Mouse (Mus musculus) erythroblast, embryonic 14.5 days (primary cell): Measurements from ENCODE around the gene Prr12. TPM values are rescaled to one million over a fixed set of nuclear protein-coding genes. Genes with fewer than 3 reads are reported as not detected.

Experiments used
- H3K27me3 ChIP-seq: 2 replicates; pipeline ENCODE4 v1.6.1; 2012; ENCODE audit warnings: inconsistent platforms; ENCODE audit not compliant: control insufficient read depth
- H3K36me3 ChIP-seq: 2 replicates; pipeline ENCODE4 v1.6.1; 2012; ENCODE audit warnings: mild to moderate bottlenecking, inconsistent platforms; ENCODE audit not compliant: control insufficient read depth
- H3K4me1 ChIP-seq: 2 replicates; pipeline ENCODE4 v1.6.1; 2012; ENCODE audit warnings: inconsistent platforms; ENCODE audit not compliant: control insufficient read depth
- H3K4me3 ChIP-seq: replicated peaks from 2 replicates; pipeline ENCODE3; 2012; ENCODE audit warnings: moderate library complexity, mild to moderate bottlenecking, inconsistent platforms
- H3K9me3 ChIP-seq: 2 replicates; pipeline ENCODE4 v1.6.1; 2012; ENCODE audit warnings: low read length, inconsistent platforms, mixed read lengths; ENCODE audit not compliant: control insufficient read depth
- GATA1 ChIP-seq: IDR thresholded peaks from 2 replicates; pipeline ENCODE4 v1.6.1; 2012; ENCODE audit warnings: low read length, inconsistent platforms, mixed read lengths
- TAL1 ChIP-seq: IDR thresholded peaks from 3 replicates; pipeline ENCODE4 v1.6.1; 2012; ENCODE audit warnings: low read length, inconsistent platforms, mixed read lengths
- polyA plus RNA-seq: library from polyadenylated mRNA; stranded (reverse); fragments of >175 nt; gene quantifications from 2 replicates; pipeline ENCODE4 v1.2.3, GENCODE M21; 2012

The Prr12 gene
- polyA plus RNA-seq, 1 experiment, result 2.9 TPM

DNA sequence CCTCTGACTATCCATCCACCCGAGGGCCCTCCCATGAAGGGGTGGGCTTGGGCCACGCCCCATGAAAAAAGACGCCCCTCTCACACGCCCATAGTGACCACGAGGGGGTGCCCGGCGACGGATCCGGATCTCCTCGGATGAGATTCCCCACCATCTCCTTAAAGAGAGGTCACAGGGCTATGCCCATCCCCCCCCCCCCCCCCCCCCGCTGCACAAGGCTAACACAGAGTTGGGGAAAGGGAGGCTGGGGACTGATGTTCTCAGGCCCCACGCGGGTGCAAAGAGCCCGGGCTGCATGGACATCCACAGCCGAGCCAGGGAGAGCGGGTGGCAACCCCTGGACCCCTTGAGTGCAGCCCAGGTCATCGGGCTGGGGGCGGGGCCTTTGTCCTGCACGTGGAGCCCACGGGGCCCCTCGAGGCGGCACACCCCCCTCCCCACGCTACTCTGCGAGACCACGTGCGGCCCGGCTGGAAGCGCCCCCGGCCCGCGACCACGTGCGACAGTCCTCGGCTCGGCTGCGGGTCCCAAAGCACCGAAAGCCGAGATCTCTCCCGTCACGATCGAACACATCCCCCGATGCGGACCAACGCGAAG is 67.0 kb downstream of the Prr12 start:
- Histone ChIP-seq H3K4me1 (peaks cover 53% of the 10 kb centered on the region), H3K27me3 (no peaks in the 10 kb centered on the region), H3K4me3 (peak overlapping the region; percentile 87), H3K9me3 (no peaks in the 10 kb centered on the region), H3K36me3 (peaks cover 40% of the 10 kb centered on the region)
- TF ChIP-seq TAL1, result no peak
- no peak for TF ChIP-seq GATA1

DNA sequence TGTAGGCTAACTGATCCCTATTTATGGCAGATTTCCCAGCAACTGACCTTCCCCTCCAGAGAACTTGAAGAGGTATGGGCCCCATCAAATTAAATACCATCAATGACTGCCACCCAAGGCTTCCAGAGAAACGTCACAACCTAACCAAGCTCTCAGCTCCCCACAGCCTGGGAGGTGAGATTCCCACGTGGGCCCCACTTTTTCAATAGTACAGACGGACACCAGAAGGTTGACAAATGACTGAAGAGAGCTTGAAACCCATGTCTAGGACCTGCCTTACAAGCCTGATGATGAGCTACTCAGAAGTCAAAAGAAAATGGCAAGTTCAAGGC is 67.9 kb downstream of the Prr12 start:
- TF ChIP-seq TAL1 (no peak), GATA1 (no peak)
- H3K4me1 ChIP-seq, result peaks cover 53% of the 10 kb centered on the region

DNA sequence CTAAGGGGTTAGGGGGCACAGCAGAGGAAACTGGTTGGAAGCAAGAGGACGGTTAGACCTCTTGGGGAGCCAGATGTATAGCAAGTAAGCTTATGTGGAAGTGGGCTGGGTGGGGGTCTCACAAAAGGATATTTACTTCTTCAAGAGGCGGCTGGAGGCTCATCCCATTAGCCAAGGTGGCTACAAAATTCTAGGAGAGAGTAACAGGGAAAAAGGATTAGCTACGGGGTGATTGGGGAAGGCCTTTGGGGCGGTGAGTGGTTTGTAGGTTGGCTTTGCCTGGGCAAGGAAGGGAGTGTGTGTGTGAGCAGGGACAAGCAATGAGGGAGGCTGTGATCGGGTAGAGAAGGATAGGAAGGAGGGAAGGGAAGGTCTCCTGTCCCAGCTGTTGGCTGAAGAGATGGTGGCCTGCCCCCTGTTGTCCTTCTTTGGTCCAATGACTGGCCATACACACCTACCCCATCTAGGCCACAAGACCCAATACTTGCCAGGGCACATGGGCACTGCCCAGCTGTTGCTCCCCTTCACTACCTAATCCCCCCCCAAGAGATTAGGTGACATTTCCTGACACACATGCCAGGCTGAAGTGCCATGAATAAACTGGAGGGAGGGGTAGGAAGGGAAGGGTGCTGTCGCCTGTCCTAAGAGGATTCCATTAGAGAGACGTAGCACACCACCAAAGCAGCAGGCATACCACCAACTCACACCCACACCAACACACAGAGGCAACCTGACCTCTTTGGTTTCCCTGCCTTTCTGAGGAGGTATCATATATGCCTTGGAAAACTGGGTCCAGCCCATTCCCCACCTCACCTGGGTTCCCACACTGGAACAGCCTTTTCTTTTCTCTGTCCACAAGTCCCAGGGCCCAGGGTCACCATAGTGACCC is 68.5 kb downstream of the Prr12 start:
- H3K36me3 ChIP-seq, result peaks cover 51% of the 10 kb centered on the region
- no peaks in the 10 kb centered on the region for H3K9me3 ChIP-seq
- H3K4me1 ChIP-seq, result peaks cover 51% of the 10 kb centered on the region
- H3K27me3 ChIP-seq, result no peaks in the 10 kb centered on the region
- peak overlapping the region; percentile 9 for H3K4me3 ChIP-seq
- TF ChIP-seq GATA1 (no peak), TAL1 (no peak)

More for the DNA sequence above, 67.9 kb downstream of the Prr12 start:
- H3K36me3 ChIP-seq, result peaks cover 46% of the 10 kb centered on the region
- peak overlapping the region; percentile 87 for H3K4me3 ChIP-seq
- H3K27me3 ChIP-seq, result no peaks in the 10 kb centered on the region
- no peaks in the 10 kb centered on the region for H3K9me3 ChIP-seq

DNA sequence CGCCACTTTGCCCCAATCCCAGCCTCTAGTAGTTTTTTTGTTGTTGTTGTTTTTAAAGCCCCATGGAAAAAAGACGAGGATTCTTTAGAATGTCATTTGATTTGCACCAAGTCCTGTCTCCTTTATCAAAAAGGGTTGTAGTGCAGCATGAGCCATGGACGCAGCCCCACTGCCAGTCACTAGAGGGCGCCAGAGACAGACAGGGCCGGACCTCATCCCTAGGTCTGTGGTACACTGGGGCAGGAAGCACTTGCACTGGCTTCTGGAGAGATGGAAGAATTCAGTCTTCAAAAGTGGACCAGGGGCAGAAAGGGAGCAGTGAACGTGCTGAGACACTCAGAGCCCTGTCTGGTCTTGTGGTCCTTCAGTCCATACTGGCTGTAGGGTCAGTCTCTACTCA is 69.6 kb downstream of the Prr12 start:
- TF ChIP-seq TAL1 (no peak), GATA1 (no peak)
- Histone ChIP-seq H3K4me3 (no peak overlapping the region), H3K27me3 (no peaks in the 10 kb centered on the region), H3K9me3 (no peaks in the 10 kb centered on the region), H3K4me1 (peaks cover 45% of the 10 kb centered on the region), H3K36me3 (peaks cover 60% of the 10 kb centered on the region)

DNA sequence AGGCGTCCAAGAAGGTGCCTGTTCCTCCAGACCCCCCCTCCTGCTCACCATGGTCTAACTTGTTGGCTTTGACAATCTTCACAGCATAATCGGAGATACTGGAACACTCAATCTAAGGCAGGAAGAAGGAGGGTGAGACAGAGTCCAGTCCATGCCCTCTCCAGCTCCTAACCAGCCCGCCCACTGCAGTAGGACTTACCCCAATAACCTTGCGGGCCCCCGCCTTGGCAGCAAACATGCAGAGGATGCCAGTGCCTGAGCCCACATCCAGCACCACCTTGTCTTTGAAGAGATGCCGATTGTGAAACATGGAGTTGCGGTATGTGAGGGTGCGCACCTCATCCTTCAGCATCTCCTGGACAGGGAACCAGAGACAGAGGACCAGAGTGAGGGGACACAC is 71.1 kb downstream of the Prr12 start:
- no peaks in the 10 kb centered on the region for H3K9me3 ChIP-seq
- H3K4me3 ChIP-seq, result no peak overlapping the region
- peaks cover 75% of the 10 kb centered on the region for H3K36me3 ChIP-seq
- TF ChIP-seq TAL1 (no peak), GATA1 (no peak)
- H3K4me1 ChIP-seq, result peaks cover 31% of the 10 kb centered on the region
- no peaks in the 10 kb centered on the region for H3K27me3 ChIP-seq

DNA sequence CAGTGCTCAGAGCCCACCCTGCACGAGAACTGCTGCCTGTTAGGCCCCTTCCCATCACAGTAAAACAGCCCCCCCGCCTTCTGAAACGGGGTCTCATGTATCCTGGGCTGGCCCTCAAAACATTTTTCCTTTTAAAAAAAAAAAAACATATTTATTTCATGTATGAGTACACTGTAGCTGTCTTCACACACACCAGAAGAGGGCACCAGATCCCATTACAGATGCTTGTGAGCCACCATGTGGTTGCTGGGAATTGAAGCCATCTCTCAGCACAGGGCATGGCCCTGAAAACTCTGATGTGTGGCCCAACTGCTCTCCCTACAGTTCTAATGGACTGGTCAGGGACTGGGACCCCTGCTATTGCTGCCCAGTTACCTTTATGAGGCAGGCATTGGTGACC is 74.4 kb downstream of the Prr12 start:
- H3K4me1 ChIP-seq, result peaks cover 27% of the 10 kb centered on the region
- TF ChIP-seq GATA1 (no peak), TAL1 (no peak)

More for the DNA sequence above, 74.4 kb downstream of the Prr12 start:
- H3K27me3 ChIP-seq, result peaks cover 1% of the 10 kb centered on the region; the same call in 1 of the 2 replicates
- peaks cover 76% of the 10 kb centered on the region for H3K36me3 ChIP-seq
- H3K4me3 ChIP-seq, result no peak overlapping the region
- no peaks in the 10 kb centered on the region for H3K9me3 ChIP-seq

Other genes with a start within 250 kb of the Prr12 start
- gene Nup62, start 236.8 kb downstream of the Prr12 start, polyA plus RNA-seq, result 6.9 and 10.5 TPM in 2 replicates
- 0.12 and 0.13 TPM in 2 replicates for gene Il4i1, start 236.5 kb downstream of the Prr12 start, polyA plus RNA-seq
- 9.7 and 12.0 TPM in 2 replicates for gene Atf5, start 236.2 kb downstream of the Prr12 start, polyA plus RNA-seq
- gene Akt1s1, start 203.9 kb downstream of the Prr12 start, polyA plus RNA-seq, result 33.5 and 36.8 TPM in 2 replicates
- 7.7 and 10.0 TPM in 2 replicates for gene Tbc1d17, start 203.8 kb downstream of the Prr12 start, polyA plus RNA-seq
- 4.5 and 5.5 TPM in 2 replicates for gene Pnkp, start 195.7 kb downstream of the Prr12 start, polyA plus RNA-seq
- gene Ptov1, start 183.1 kb downstream of the Prr12 start, polyA plus RNA-seq, result 7.3 and 8.9 TPM in 2 replicates
- gene Med25, start 160.2 kb downstream of the Prr12 start, polyA plus RNA-seq, result 46.3 and 51.9 TPM in 2 replicates
- gene Fuz, start 156.8 kb downstream of the Prr12 start, polyA plus RNA-seq, result 2.6 TPM in 2 replicates
- 48.1 and 53.1 TPM in 2 replicates for gene Ap2a1, start 123.4 kb downstream of the Prr12 start, polyA plus RNA-seq
- not detected in 2 replicates for gene Tsks, start 109.7 kb downstream of the Prr12 start, polyA plus RNA-seq
- 0.05 and 0.07 TPM in 2 replicates for gene Cpt1c, start 78.0 kb downstream of the Prr12 start, polyA plus RNA-seq
- 4.3 and 4.9 TPM in 2 replicates for gene Prmt1, start 66.3 kb downstream of the Prr12 start, polyA plus RNA-seq
- gene Irf3, start 55.2 kb downstream of the Prr12 start, polyA plus RNA-seq, result 10.4 and 10.6 TPM in 2 replicates
- 6.1 and 6.4 TPM in 2 replicates for gene Bcl2l12, start 54.2 kb downstream of the Prr12 start, polyA plus RNA-seq
- gene Scaf1, start 36.5 kb downstream of the Prr12 start, polyA plus RNA-seq, result 29.6 and 31.0 TPM in 2 replicates
- gene Rras, start 34.9 kb downstream of the Prr12 start, polyA plus RNA-seq, result 0.45 and 0.53 TPM in 2 replicates
- gene Nosip, start 9.5 kb upstream of the Prr12 start, polyA plus RNA-seq, result 12.5 and 14.9 TPM in 2 replicates
- gene Prrg2, start 9.8 kb upstream of the Prr12 start, polyA plus RNA-seq, result 3.0 and 3.6 TPM in 2 replicates
- 0.86 and 0.91 TPM in 2 replicates for gene Rcn3, start 39.3 kb upstream of the Prr12 start, polyA plus RNA-seq
- 1.0 TPM in 2 replicates for gene Fcgrt, start 51.0 kb upstream of the Prr12 start, polyA plus RNA-seq
- 22.2 and 23.5 TPM in 2 replicates for gene Rps11, start 71.6 kb upstream of the Prr12 start, polyA plus RNA-seq
- 438 and 543 TPM in 2 replicates for gene Rpl13a, start 75.9 kb upstream of the Prr12 start, polyA plus RNA-seq
- gene Gm45713, start 83.3 kb upstream of the Prr12 start, polyA plus RNA-seq, result not detected in 2 replicates
- 1.7 TPM in 2 replicates for gene Flt3l, start 83.6 kb upstream of the Prr12 start, polyA plus RNA-seq
- 6.2 and 7.2 TPM in 2 replicates for gene Pih1d1, start 101.4 kb upstream of the Prr12 start, polyA plus RNA-seq
- 13.5 and 16.3 TPM in 2 replicates for gene Aldh16a1, start 101.7 kb upstream of the Prr12 start, polyA plus RNA-seq
- gene Slc17a7, start 111.1 kb upstream of the Prr12 start, polyA plus RNA-seq, result 0.02 TPM in 1 of 2 replicates, not detected in the other
- not detected in 2 replicates for gene Gfy, start 126.7 kb upstream of the Prr12 start, polyA plus RNA-seq
- not detected in 2 replicates for gene Pth2, start 128.1 kb upstream of the Prr12 start, polyA plus RNA-seq
- gene Ccdc155, start 152.0 kb upstream of the Prr12 start, polyA plus RNA-seq, result 0.05 TPM in 1 of 2 replicates, not detected in the other
- 0.55 and 0.60 TPM in 2 replicates for gene Dkkl1, start 159.3 kb upstream of the Prr12 start, polyA plus RNA-seq
- gene Tead2, start 162.9 kb upstream of the Prr12 start, polyA plus RNA-seq, result 0.06 and 0.10 TPM in 2 replicates
- 0.70 and 1.2 TPM in 2 replicates for gene Cd37, start 186.2 kb upstream of the Prr12 start, polyA plus RNA-seq
- gene Slc6a16, start 188.2 kb upstream of the Prr12 start, polyA plus RNA-seq, result not detected in 2 replicates
- not detected in 2 replicates for gene Slc6a21, start 224.6 kb upstream of the Prr12 start, polyA plus RNA-seq